Mouse (Mus musculus): ENCODE results near the gene Fuca1.

DNA sequence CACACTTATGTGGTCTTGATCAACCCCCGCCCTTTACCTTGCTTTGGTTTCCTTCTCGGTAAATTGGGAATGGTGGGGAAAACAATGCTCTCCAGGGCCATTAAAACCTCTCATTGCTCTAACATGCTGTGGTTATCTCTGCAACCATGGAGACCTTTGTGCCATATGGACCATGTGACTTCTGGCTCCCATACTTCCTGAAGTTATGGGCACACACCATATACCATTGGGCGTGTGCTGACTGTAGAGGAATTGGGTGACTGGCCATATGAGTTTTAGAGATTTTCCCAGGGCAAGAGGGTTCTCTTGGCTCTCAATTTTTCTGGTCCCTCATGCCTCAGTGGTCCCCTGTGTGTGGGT lies 1.3 kb upstream of the Fuca1 start:
- TF ChIP-seq CTCF (IDR thresholded peaks at IDR 0.05; ENCODE audit: borderline replicate concordance, control insufficient read depth, extremely low read depth, insufficient read depth, low read length, poor library complexity) (no peak), POLR2A (IDR thresholded peaks at IDR 0.05; ENCODE audit: control insufficient read depth, extremely low read depth, insufficient read depth, low read length, poor library complexity) (no peak)
